Mouse (Mus musculus) telencephalon, adult 2 months (tissue): ENCODE measurements at regions not wholly inside any gene's neighbourhood (a gene's known extent, or its start where the extent isn't known, plus 50 kb on each side); places are given as distances from the start of the nearest gene placed in this dataset.

Source experiments
- DNase-seq: peaks from one replicate; pipeline ENCODE4 v3.0.0-alpha.2; 2011; ENCODE audit warnings: low read depth, low spot score

- DNase-seq: no peak
Measured at GRCm38 (mm10) chr8:74639276-74639675, 233.7 kb upstream of the Isx start.

DNA sequence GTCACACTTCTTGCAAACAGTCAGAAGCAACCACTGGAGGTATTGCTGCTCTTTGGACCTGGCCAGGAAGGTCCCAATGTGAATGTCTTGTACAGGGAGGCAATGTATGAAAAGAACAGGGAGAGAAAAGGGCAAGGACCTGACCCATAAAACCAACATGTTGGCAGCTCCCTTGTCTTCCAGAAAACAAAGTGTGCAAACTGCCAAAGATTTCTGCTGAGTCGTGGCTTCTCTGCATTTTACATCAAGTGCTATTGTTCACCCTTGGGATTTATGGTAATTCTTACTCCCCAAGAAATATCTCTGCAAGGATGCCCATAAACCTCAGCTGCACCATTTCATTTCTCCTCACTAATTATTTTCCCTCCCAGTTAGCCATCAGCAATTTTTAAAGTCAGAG lies 232.3 kb upstream of the Isx start:
- no peak for DNase-seq

DNA sequence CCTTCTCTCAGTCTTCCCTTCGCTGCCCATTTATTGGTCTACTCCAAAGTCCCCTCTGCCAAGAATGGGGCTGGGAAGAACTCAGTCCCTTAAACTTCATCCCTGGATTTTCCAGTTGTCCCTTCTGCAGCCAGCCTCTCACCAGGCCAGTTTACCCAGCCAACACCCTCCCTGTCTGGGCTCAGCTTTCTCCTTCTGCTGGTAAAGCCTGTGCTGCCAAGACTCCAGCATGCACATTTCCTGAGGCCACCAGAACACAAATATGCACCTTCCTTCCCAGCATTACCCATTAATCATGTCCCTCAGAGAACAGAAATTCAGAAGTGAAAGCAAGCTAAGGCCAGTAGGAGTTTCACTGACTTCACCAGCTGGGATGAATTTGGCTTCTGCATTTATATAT lies 213.0 kb upstream of the Isx start:
- DNase-seq: no peak

DNA sequence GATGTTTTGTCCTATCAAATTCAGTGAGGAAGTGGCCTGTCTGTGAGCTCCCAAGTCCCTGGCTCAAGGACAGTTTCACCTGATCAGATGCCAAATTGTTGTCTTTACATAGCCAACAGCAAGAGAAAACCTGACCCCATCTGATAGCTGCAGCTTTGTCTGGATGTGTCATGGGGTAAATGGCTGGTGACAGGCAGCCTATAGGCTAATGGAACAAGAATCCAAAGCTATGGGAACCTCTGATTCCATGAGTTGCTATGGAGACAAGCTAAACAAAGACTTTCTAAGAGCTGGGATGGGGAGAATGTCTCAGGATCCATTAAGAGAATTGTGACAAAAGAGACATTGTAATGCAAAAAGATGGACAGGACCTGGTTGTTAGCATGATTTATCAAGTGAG lies 184.6 kb upstream of the Isx start:
- no peak for DNase-seq

- DNase-seq: no peak
Measured at GRCm38 (mm10) chr8:74696001-74696400, 177.0 kb upstream of the Isx start.

- no peak for DNase-seq
Measured at GRCm38 (mm10) chr8:74697317-74697716, 175.7 kb upstream of the Isx start.

GRCm38 (mm10) chr8:74712617-74713016 lies 160.4 kb upstream of the Isx start:
- DNase-seq: no peak

GRCm38 (mm10) chr8:74716030-74716429 lies 156.9 kb upstream of the Isx start:
- no peak for DNase-seq

GRCm38 (mm10) chr8:74764728-74765127 lies 108.2 kb upstream of the Isx start:
- DNase-seq: no peak

DNA sequence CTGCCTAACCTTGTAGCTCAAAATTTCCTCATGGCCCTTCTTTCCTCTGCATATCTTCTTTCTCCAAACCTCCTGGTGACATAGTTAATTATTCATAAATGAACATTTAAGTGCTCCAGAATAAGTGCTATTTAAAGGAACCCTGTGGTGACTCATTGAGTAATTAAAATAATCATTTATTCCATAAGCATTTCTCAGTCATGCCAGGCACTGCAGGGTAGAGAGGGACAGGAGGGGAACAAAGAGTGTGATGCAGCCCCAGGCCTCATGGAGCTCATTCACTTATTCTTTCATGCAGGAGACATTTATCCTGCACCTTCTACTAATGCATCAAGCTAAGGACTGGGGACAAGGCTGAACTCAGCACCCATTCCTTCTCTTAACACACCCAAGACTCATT lies 97.4 kb upstream of the Isx start:
- DNase-seq: peak; percentile 3

DNA sequence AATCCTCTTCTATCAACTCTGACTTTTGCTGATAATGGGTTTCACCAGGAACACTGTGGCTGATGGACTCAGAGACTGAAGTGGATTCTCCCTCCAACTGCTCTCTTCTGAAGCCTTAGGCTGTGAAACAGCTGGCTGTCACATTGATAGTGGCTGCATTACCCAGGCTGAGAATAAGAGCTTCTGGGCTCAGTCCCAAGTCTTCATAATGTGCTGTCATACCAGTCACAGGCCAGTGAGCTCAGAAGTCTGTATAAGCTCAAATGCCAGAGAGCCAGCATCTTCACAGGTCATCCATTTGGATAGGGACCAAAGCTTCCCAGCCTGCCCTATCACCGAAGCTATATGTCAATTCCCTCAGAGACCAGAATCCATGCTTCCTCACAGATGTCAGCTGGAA lies 91.9 kb upstream of the Isx start:
- no peak for DNase-seq

DNA sequence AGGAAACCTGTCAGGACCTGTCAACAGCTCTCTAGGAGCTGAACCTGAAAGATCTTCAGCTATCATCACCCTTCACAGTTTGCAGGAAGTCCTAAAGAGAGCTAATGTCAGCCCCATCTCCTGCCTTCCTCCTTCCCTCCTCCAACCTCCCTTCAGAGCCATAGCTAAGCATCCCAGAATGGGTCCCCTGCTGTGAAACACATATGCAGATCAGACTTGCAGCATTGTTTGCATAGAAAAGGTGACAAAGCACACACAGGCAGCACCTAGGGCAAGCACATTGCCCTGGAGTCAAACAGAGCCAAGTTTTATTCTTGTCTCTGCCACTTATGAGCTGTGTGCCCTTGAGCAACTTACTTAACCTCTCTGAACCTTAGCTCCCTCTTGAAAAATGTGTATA lies 64.3 kb upstream of the Isx start:
- DNase-seq: no peak

GRCm38 (mm10) chr8:74810054-74810453 lies 62.9 kb upstream of the Isx start:
- DNase-seq: no peak

DNA sequence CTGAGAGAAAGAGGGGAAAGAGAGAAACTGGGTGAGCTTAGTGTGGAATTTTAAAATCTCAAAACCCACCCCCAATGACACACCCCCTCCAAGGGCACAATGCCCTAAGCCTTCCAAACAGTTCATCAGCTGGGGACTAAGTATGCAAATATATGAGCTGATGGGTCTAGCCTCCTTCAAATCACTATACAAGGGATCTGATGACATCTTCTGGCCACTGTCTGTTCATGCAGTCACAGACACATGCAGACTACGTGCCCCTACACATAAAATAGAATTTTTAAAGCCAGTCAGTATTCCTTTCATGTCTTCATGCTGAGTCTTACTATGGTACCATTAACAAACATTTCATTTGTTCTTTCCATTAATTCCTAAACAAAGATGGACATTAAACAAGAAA lies 54.5 kb upstream of the Isx start:
- DNase-seq: no peak

DNA sequence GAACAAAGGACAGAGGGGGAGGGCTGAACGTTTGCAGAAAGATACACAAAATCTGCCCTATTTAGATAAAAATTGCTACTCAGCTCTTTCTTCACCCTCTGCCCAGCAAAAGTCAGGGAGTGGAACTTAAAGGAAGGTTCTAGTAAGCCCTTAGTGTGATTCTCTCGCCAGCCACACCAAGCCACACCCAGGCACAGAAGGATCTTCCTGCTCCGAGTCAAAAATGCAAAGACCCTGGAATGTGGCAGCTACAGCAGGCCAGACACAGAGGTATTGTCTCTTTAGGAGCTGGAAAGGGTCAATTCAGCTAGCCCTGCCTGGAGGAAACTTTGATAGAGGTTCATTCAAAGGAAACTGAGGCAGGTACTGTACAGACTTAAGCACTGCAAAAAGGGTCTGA lies 52.3 kb upstream of the Isx start:
- no peak for DNase-seq

GRCm38 (mm10) chr8:74822288-74822687 lies 50.7 kb upstream of the Isx start:
- DNase-seq: no peak
